Mouse (Mus musculus): ENCODE data around the gene Crybg3. TPM values are rescaled to one million over a fixed set of nuclear protein-coding genes. Genes with fewer than 3 reads are reported as not detected.

Gene Crybg3
- polyA plus RNA-seq, 1 experiment = 11.8 TPM

DNA sequence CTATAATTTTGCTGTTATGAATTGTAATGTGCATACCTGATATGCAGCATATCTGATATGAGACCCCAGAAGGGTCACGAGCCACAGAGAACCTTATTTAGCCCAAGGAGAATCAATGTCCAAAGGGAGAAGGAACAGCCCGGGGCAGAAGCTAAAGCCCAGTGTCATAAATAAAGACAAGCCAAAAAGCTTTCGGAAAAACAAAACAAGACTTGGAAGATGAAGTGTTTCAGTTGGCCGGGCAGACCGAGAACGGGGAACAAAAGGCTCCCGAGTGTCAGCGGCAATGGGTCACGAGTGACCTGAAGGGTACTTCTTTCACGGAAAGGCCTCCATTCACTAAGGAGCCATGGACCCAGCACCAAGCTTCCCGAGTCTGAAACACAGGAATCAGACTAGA, 26.8 kb downstream of the Crybg3 start:
- Histone ChIP-seq H3K36me3 (ENCODE audit: control insufficient read depth, insufficient read depth, low read length, poor library complexity, severe bottlenecking) (no peaks in the 10 kb centered on the region), H3K4me1 (ENCODE audit: control insufficient read depth, insufficient read depth, low read length) (no peaks in the 10 kb centered on the region), H3K9ac (ENCODE audit: low read depth, poor library complexity, severe bottlenecking) (no peak overlapping the region), H3K27ac (ENCODE audit: insufficient read depth, low read length) (no peak overlapping the region), H3K27me3 (ENCODE audit: control insufficient read depth, insufficient read depth, low read length, poor library complexity, severe bottlenecking) (no peaks in the 10 kb centered on the region), H3K9me3 (replicated peaks; ENCODE audit: control insufficient read depth, insufficient read depth, low read length, poor library complexity, severe bottlenecking) (no peaks in the 10 kb centered on the region), H3K4me3 (ENCODE audit: low read depth, low read length) (no peak overlapping the region)
- no peak for TF ChIP-seq POLR2A (IDR thresholded peaks at IDR 0.05; ENCODE audit: insufficient read depth, low read length)
- TF ChIP-seq CTCF (IDR thresholded peaks at IDR 0.05; ENCODE audit: low read depth, low read length) = no peak
- TF ChIP-seq EP300 (IDR thresholded peaks at IDR 0.05; ENCODE audit: insufficient read depth, low read depth, low read length) = no peak

- Histone ChIP-seq H3K27ac (ENCODE audit: insufficient read depth, low read length) (no peak overlapping the region), H3K4me1 (ENCODE audit: control insufficient read depth, insufficient read depth, low read length) (peaks cover 2% of the 10 kb centered on the region), H3K4me3 (ENCODE audit: low read depth, low read length) (no peak overlapping the region), H3K9ac (ENCODE audit: low read depth, poor library complexity, severe bottlenecking) (no peak overlapping the region), H3K27me3 (ENCODE audit: control insufficient read depth, insufficient read depth, low read length, poor library complexity, severe bottlenecking) (no peaks in the 10 kb centered on the region), H3K9me3 (replicated peaks; ENCODE audit: control insufficient read depth, insufficient read depth, low read length, poor library complexity, severe bottlenecking) (no peaks in the 10 kb centered on the region), H3K36me3 (ENCODE audit: control insufficient read depth, insufficient read depth, low read length, poor library complexity, severe bottlenecking) (no peaks in the 10 kb centered on the region)
- TF ChIP-seq POLR2A (IDR thresholded peaks at IDR 0.05; ENCODE audit: insufficient read depth, low read length) = no peak
- TF ChIP-seq CTCF (IDR thresholded peaks at IDR 0.05; ENCODE audit: low read depth, low read length) = no peak
- no peak for TF ChIP-seq EP300 (IDR thresholded peaks at IDR 0.05; ENCODE audit: insufficient read depth, low read depth, low read length)
Observed at GRCm38 (mm10) chr16:59572685-59573084, 28.1 kb downstream of the Crybg3 start.

DNA sequence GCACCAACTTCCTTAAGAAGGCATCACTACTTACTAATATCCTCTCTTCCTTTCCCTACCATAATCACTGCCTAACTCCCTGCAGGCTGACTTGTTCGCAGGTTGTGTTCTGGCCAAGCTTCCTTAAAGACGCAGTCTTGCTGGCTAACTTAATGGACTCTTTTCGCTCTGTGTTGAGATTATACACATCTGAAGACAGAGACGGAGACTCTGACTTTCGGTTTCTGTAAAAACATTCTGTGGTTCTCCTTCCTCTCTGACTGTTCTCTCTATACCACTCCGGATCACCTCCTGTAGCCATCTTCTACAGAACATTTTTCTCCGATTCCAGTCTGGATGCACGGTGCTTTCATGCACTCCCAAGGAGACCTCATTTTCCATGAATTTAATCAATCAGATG, 30.0 kb downstream of the Crybg3 start:
- Histone ChIP-seq H3K9me3 (replicated peaks; ENCODE audit: control insufficient read depth, insufficient read depth, low read length, poor library complexity, severe bottlenecking) (no peaks in the 10 kb centered on the region), H3K36me3 (ENCODE audit: control insufficient read depth, insufficient read depth, low read length, poor library complexity, severe bottlenecking) (no peaks in the 10 kb centered on the region), H3K27me3 (ENCODE audit: control insufficient read depth, insufficient read depth, low read length, poor library complexity, severe bottlenecking) (no peaks in the 10 kb centered on the region), H3K4me3 (ENCODE audit: low read depth, low read length) (no peak overlapping the region), H3K4me1 (ENCODE audit: control insufficient read depth, insufficient read depth, low read length) (peaks cover 7% of the 10 kb centered on the region), H3K9ac (ENCODE audit: low read depth, poor library complexity, severe bottlenecking) (no peak overlapping the region), H3K27ac (ENCODE audit: insufficient read depth, low read length) (no peak overlapping the region)
- TF ChIP-seq CTCF (IDR thresholded peaks at IDR 0.05; ENCODE audit: low read depth, low read length) = no peak
- TF ChIP-seq POLR2A (IDR thresholded peaks at IDR 0.05; ENCODE audit: insufficient read depth, low read length) = no peak
- TF ChIP-seq EP300 (IDR thresholded peaks at IDR 0.05; ENCODE audit: insufficient read depth, low read depth, low read length) = no peak

DNA sequence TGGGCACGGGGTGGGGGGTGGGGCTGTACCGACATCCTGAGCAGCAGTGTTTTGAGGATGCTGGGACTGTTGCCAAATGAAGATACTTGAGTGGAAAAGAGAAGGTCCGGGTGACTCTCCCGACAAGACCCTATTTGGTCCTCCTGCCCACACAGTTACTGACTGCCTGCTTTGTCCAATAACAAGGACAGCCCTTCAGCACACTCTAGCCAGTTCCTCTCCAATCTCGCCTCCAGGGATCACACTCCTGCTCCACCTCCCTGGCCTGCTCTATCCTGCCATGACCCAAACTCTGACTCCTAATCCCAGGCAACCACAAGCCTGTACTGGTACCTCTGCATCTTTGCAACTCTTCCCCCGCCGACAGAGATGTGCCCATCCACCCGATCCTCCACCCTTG, 30.9 kb downstream of the Crybg3 start:
- H3K36me3 ChIP-seq (ENCODE audit: control insufficient read depth, insufficient read depth, low read length, poor library complexity, severe bottlenecking) = no peaks in the 10 kb centered on the region
- no peak overlapping the region for H3K27ac ChIP-seq (ENCODE audit: insufficient read depth, low read length)
- no peak overlapping the region for H3K9ac ChIP-seq (ENCODE audit: low read depth, poor library complexity, severe bottlenecking)
- peaks cover 7% of the 10 kb centered on the region for H3K4me1 ChIP-seq (ENCODE audit: control insufficient read depth, insufficient read depth, low read length)
- no peak overlapping the region for H3K4me3 ChIP-seq (ENCODE audit: low read depth, low read length)
- H3K27me3 ChIP-seq (ENCODE audit: control insufficient read depth, insufficient read depth, low read length, poor library complexity, severe bottlenecking) = no peaks in the 10 kb centered on the region
- no peaks in the 10 kb centered on the region for H3K9me3 ChIP-seq (replicated peaks; ENCODE audit: control insufficient read depth, insufficient read depth, low read length, poor library complexity, severe bottlenecking)
- TF ChIP-seq POLR2A (IDR thresholded peaks at IDR 0.05; ENCODE audit: insufficient read depth, low read length) (no peak), EP300 (IDR thresholded peaks at IDR 0.05; ENCODE audit: insufficient read depth, low read depth, low read length) (no peak), CTCF (IDR thresholded peaks at IDR 0.05; ENCODE audit: low read depth, low read length) (no peak)

- Histone ChIP-seq H3K27me3 (ENCODE audit: control insufficient read depth, insufficient read depth, low read length, poor library complexity, severe bottlenecking) (no peaks in the 10 kb centered on the region), H3K4me1 (ENCODE audit: control insufficient read depth, insufficient read depth, low read length) (peaks cover 7% of the 10 kb centered on the region), H3K36me3 (ENCODE audit: control insufficient read depth, insufficient read depth, low read length, poor library complexity, severe bottlenecking) (no peaks in the 10 kb centered on the region), H3K27ac (ENCODE audit: insufficient read depth, low read length) (peak overlapping the region; percentile 54), H3K9me3 (replicated peaks; ENCODE audit: control insufficient read depth, insufficient read depth, low read length, poor library complexity, severe bottlenecking) (no peaks in the 10 kb centered on the region), H3K9ac (ENCODE audit: low read depth, poor library complexity, severe bottlenecking) (no peak overlapping the region), H3K4me3 (ENCODE audit: low read depth, low read length) (no peak overlapping the region)
- TF ChIP-seq POLR2A (IDR thresholded peaks at IDR 0.05; ENCODE audit: insufficient read depth, low read length) = no peak
- no peak for TF ChIP-seq CTCF (IDR thresholded peaks at IDR 0.05; ENCODE audit: low read depth, low read length)
- TF ChIP-seq EP300 (IDR thresholded peaks at IDR 0.05; ENCODE audit: insufficient read depth, low read depth, low read length) = no peak
Observed at GRCm38 (mm10) chr16:59567721-59568381, 32.9 kb downstream of the Crybg3 start.

DNA sequence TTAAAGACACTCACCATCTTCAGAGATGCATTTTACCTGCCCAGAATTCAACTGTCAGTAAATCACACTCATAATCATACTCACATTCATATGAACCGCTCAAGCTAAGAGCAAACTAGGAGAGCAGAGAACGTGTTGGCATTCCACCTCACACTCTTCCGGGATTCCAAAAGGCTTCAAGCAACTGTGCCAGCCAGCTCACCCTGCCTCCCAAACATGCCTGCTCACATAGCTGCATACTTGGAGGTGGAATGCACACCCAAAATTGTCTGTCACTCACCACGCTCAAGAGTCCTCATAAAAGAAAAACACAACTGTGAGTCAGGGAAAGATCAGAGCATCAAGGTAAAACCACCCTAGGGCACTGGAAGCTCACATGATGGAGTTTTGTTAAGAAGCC, 34.3 kb downstream of the Crybg3 start:
- TF ChIP-seq EP300 (IDR thresholded peaks at IDR 0.05; ENCODE audit: insufficient read depth, low read depth, low read length) = no peak
- no peak for TF ChIP-seq POLR2A (IDR thresholded peaks at IDR 0.05; ENCODE audit: insufficient read depth, low read length)
- no peak for TF ChIP-seq CTCF (IDR thresholded peaks at IDR 0.05; ENCODE audit: low read depth, low read length)
- H3K4me1 ChIP-seq (ENCODE audit: control insufficient read depth, insufficient read depth, low read length) = peaks cover 7% of the 10 kb centered on the region
- no peaks in the 10 kb centered on the region for H3K9me3 ChIP-seq (replicated peaks; ENCODE audit: control insufficient read depth, insufficient read depth, low read length, poor library complexity, severe bottlenecking)
- no peak overlapping the region for H3K27ac ChIP-seq (ENCODE audit: insufficient read depth, low read length)
- H3K4me3 ChIP-seq (ENCODE audit: low read depth, low read length) = no peak overlapping the region
- no peak overlapping the region for H3K9ac ChIP-seq (ENCODE audit: low read depth, poor library complexity, severe bottlenecking)
- H3K36me3 ChIP-seq (ENCODE audit: control insufficient read depth, insufficient read depth, low read length, poor library complexity, severe bottlenecking) = no peaks in the 10 kb centered on the region
- H3K27me3 ChIP-seq (ENCODE audit: control insufficient read depth, insufficient read depth, low read length, poor library complexity, severe bottlenecking) = no peaks in the 10 kb centered on the region
